Mouse (Mus musculus): ENCODE results near the gene Mrpl37.
"Not testable (repeated sequence)": the region's sequence is repeated elsewhere in the genome, so short reads cannot be mapped to it uniquely, and the experiment has no call there.

Mrpl37 gene

GRCm38 (mm10) chr4:107066252-107067124 is at the start of gene Mrpl37, which contains the start of gene Cyb5rl:
TSS of gene Mrpl37 (minus strand) at chr4:107066868.
TSS of gene Cyb5rl (plus strand) at chr4:107066988.
- peak; percentile 98 for DNase-seq

DNA sequence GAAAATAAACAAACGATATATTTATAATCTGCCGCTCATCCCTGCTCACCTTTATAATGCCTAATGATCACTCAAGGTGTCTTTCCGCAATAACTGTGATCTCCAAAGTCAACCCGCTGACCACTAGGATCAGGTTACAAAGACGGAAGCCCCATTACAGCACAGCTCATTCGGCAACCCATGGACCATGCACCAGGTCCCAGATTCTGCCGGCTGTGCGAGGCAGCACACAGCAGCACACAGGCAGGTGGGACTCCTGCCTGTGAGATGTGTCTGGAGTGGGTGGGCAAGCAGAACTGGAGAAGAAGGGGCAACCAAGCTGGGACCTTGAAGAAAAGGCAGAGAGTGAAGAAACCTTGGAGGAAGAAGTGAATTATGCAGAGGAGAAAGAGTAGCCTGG is 47.6 kb upstream of the Mrpl37 start:
- DNase-seq: no peak

DNA sequence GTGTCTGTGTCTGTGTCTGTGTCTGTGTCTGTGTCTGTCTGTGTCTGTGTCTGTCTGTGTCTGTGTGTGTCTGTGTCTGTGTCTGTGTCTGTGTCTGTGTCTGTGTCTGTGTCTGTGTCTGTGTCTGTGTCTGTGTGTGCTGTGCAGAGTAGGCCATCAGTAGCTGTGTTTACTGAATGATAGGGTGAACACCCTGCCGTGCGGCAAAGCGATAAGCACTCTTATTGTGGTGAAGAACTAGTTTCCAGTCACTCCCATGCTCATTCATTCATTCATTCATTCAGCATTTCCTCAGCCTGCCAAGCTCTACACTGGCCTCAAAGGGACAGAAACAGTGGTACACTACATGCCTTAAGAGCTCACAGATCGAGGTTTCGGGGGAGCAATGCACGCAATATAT is 42.5 kb upstream of the Mrpl37 start:
- not testable (repeated sequence) for DNase-seq

- DNase-seq: no peak
Observed at GRCm38 (mm10) chr4:107108291-107108731, 41.6 kb upstream of the Mrpl37 start.

- DNase-seq: no peak
Observed at GRCm38 (mm10) chr4:107106777-107107176, 40.1 kb upstream of the Mrpl37 start.

- DNase-seq: peak; percentile 10
Observed at GRCm38 (mm10) chr4:107102220-107102619, 35.6 kb upstream of the Mrpl37 start.

DNA sequence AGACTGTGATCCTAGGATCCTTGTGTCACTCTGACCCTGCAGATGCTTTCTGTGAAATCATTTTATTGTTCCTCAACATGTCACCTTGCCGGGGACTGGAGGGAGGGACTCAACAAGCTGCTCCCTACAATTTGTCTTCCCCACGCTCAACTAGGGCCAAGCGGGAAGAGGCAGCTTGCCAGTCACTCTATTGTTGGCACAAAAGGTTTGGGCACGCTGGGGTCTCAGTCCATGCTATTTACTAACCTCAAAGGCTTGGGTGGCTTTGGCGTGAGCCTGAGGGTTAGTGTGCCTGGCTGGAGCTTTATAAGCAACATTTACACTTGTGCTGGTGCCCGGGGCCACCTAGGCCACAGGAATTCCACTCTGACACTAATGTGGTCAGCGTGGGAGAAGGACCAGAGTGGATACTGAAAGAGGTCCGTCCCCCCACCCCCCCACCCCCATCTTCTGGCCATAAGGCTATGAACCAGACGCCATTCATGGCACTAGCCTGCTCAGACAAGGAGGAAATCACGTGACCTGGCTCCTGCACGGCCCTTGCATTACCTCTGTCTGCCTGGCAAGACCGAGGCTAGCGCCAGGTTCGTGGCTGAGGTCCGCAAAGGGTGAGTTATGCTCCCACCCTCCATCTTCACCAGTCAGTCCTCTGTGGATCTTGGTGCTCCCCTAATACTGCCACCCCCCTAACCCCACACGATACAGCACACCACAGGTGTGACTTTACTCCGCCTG is 32.3 kb upstream of the Mrpl37 start:
- no peak for DNase-seq

DNA sequence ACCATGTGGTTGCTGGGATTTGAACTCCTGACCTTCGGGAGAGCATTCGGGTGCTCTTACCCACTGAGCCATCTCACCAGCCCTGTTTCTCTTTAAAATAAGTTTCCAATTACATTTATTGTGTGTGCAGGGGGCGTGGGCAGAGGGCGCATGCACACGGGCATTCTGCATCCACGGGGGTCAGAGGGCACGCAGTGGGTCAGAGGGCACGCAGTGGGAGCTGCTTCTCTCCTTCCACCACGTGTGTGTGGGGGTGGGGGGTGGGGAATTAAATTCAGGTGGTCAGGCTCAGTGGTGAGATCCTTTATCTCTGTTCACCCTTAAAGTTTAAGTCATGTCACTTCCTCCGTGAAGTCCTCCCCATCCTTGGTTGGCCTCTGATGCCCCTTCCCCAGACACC is 31.7 kb upstream of the Mrpl37 start:
- no peak for DNase-seq

- DNase-seq: no peak
Observed at GRCm38 (mm10) chr4:107097871-107098270, 31.2 kb upstream of the Mrpl37 start.

DNA sequence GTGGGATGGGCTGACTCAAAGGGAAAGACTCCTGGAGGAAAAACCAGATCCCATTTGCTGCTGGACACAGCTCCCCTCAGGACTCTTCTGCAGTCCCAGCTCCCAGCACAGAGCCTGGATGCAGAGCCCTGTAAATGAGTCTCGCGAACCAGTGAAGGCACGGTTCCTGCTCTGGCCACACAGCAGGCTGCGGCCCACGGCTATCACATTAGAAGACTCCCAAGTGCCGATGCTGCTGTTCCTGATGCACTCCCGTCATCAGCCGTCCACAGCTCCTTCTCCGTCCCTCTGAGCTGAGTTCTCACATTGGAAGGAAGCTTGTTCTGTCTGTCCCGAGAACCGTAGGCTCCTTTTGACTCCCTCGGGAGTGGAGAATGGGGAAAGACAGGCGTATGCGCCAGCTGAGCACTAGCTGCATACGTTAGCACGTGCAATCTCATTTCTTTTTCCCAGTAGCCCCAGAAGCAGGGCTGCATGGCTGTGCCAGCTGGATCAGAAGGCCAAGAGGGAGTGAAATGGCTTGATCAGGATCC is 30.2 kb upstream of the Mrpl37 start, which contains the start of gene Cdcp2:
Cdcp2 (plus strand) TSS at position 51 of the 533 bp plus-strand sequence.
- DNase-seq: no peak

- DNase-seq: no peak
Observed at GRCm38 (mm10) chr4:107096043-107096442, 29.4 kb upstream of the Mrpl37 start.

GRCm38 (mm10) chr4:107094484-107095187 is 28.0 kb upstream of the Mrpl37 start:
- no peak for DNase-seq

GRCm38 (mm10) chr4:107091696-107092095 is 25.0 kb upstream of the Mrpl37 start:
- DNase-seq: no peak

DNA sequence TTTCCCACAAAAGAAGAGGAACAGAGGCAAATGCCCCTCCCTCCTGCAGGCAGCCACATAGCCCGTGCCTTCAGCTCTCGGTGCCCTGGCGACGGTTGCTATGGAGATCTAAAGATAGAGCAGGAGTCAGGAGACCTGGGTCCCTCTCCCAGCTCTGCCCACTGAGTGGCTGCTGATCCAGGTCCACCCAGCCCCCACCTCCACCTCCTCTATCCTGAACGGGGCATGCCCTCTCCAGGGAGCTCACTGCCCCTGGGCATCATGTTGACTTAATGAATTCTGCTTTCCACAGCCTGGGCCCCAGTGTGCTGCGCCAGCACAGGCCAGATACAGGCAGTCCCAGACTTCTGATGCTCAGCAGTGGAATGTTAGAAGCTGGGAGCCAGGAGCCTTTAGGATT is 18.2 kb upstream of the Mrpl37 start:
- peak; percentile 12 for DNase-seq

- DNase-seq: no peak
Observed at GRCm38 (mm10) chr4:107084343-107084742, 17.7 kb upstream of the Mrpl37 start.

DNA sequence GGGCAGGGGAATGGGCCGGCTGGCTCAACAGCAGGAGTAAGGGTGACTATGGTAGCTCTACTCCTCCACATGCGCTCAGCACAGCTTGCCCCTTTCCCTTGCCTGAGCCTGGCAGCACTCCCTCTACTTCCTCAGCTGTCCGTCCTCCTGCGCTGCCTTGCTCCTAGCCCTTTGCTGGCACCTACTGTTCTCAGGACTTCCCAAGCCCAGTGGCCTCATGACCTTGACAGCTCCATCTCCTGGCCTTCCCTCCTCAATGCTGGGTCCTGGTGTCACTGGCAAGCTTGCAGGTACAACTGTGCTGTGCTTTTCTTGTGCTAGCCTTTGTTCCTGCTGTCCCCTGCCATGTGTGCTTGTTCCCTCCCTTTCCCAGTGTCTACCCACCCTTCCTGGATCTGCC is 16.5 kb upstream of the Mrpl37 start:
- DNase-seq: no peak

DNA sequence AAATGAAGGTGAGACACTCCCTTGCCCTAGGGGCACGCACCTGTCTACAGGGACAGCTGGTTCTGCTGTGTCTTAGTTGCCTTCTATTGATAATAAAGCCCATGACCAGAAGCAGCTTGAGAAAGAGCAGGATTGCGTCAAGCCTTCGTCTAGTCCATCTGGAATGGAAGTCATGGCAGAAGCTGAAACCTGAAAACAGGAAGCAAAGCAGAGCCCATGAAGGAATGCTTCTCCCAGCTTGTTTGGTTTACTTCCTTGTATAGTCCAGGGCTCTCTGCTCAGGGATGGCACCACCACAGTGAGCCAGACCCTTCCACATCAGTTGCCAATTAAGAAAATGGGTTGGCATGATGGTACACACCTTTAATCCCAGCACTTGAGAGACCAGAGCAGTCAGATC is 15.5 kb upstream of the Mrpl37 start:
- peak; percentile 34 for DNase-seq

DNA sequence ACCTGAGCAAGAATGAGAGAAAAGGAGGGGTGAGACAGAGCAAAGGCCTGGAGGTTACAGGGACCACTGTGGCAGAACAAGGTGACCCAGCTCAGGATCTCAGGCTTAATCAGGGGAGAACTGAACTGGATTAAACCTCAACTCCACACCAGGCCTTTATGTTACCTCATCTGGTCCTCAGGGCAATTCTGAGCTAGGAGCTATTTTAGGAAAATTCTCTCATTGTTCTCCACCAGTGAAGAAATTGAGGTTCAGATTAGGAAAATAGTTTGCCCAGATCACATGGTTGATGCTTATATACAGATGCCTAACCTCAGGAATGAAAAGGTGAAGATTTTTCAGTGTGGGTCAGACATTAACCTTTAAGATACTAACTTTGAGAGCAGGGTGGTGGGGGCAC is 13.0 kb upstream of the Mrpl37 start:
- DNase-seq: no peak

- DNase-seq: no peak
Observed at GRCm38 (mm10) chr4:107078894-107079293, 12.2 kb upstream of the Mrpl37 start.

- DNase-seq: no peak
Observed at GRCm38 (mm10) chr4:107075456-107075855, 8.8 kb upstream of the Mrpl37 start.

GRCm38 (mm10) chr4:107072343-107072742 is 5.7 kb upstream of the Mrpl37 start:
- no peak for DNase-seq

DNA sequence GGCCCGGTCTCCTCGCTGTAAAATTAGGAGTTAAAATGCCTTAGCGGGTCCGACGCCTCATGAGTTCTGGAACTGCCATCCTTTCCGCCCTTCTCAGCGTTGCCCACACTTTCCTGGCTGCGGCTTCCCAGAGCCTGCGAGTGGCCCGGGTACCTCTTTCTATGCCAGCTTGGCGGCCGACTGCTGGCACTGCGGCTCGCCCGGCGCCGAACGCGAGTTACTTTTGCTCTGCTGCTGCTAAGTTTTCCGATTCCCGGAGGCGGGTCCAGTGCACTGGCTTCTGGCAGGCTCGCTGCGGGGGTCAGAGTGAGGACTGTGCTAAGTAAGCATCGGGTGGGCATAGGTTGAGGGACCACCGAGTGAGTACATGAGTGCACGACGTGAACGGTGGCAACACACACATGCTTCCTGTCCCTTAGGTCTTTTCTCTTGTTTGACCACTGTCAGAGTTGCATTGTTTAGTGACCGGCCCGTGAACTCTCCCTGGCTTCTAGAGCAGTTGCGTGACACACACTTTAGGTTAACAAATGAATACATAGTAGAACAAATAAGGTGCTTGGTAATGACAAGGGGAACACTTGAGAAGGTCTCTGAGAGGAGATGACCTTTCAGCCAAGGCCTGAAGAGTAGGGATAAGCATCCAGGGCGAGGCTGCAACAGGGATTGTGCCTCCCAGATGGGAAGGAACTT is 628 bp upstream of the Mrpl37 start:
- DNase-seq: peak; percentile 27
